Mouse (Mus musculus): ENCODE results near the gene Dlg4. TPM values are rescaled to one million over a fixed set of nuclear protein-coding genes. Genes with fewer than 3 reads are reported as not detected.

The Dlg4 gene
- polyA plus RNA-seq, 1 experiment from 2014 or later = 13.2 TPM

- H3K4me3 ChIP-seq (ENCODE audit: low read length) = no peak overlapping the region
- no peaks in the 10 kb centered on the region for H3K9me3 ChIP-seq (ENCODE audit: control insufficient read depth, low read length)
- no peak for ATAC-seq (ENCODE audit: low FRiP score, low TSS enrichment)
- 0 out of 2 replicates have a peak overlapping the region, but pooled peaks have one; percentile 77 for H3K27ac ChIP-seq (ENCODE audit: low read depth, low read length)
- 37% methylated on average over 11 of the region's 11 CpGs for WGBS
- peak overlapping the region; percentile 43; the same call in 1 of the 2 replicates for H3K4me2 ChIP-seq (replicated peaks; ENCODE audit: low read depth, low read length)
- H3K27me3 ChIP-seq (ENCODE audit: control insufficient read depth, insufficient read depth, low read length) = no peaks in the 10 kb centered on the region
- peaks cover 30% of the 10 kb centered on the region for H3K36me3 ChIP-seq (ENCODE audit: control insufficient read depth, insufficient read depth, low read length)
- peaks cover 48% of the 10 kb centered on the region for H3K4me1 ChIP-seq (ENCODE audit: control insufficient read depth, insufficient read depth, low read length)
- H3K9ac ChIP-seq (ENCODE audit: low read depth, low read length) = no peak overlapping the region
Measured at GRCm38 (mm10) chr11:70029829-70030550, 13.2 kb downstream of the Dlg4 start.

GRCm38 (mm10) chr11:70030651-70031320 lies 14.0 kb downstream of the Dlg4 start:
- H3K36me3 ChIP-seq (ENCODE audit: control insufficient read depth, insufficient read depth, low read length) = peaks cover 30% of the 10 kb centered on the region
- 95% methylated on average over 28 of the region's 28 CpGs for WGBS

GRCm38 (mm10) chr11:70031321-70031670 lies 14.6 kb downstream of the Dlg4 start:
- 96% methylated on average over 11 of the region's 11 CpGs for WGBS

More at GRCm38 (mm10) chr11:70030651-70031320, 14.0 kb downstream of the Dlg4 start:
- Histone ChIP-seq H3K4me1 (ENCODE audit: control insufficient read depth, insufficient read depth, low read length) (peaks cover 44% of the 10 kb centered on the region), H3K27ac (ENCODE audit: low read depth, low read length) (no peak overlapping the region), H3K4me2 (replicated peaks; ENCODE audit: low read depth, low read length) (no peak overlapping the region), H3K9ac (ENCODE audit: low read depth, low read length) (no peak overlapping the region), H3K9me3 (ENCODE audit: control insufficient read depth, low read length) (no peaks in the 10 kb centered on the region), H3K4me3 (ENCODE audit: low read length) (no peak overlapping the region), H3K27me3 (ENCODE audit: control insufficient read depth, insufficient read depth, low read length) (no peaks in the 10 kb centered on the region)
- ATAC-seq (ENCODE audit: low FRiP score, low TSS enrichment) = no peak

GRCm38 (mm10) chr11:70038174-70038573 lies 21.4 kb downstream of the Dlg4 start:
- Histone ChIP-seq H3K27me3 (ENCODE audit: control insufficient read depth, insufficient read depth, low read length) (no peaks in the 10 kb centered on the region), H3K36me3 (ENCODE audit: control insufficient read depth, insufficient read depth, low read length) (peaks cover 26% of the 10 kb centered on the region), H3K27ac (ENCODE audit: low read depth, low read length) (no peak overlapping the region), H3K9ac (ENCODE audit: low read depth, low read length) (no peak overlapping the region), H3K4me3 (ENCODE audit: low read length) (no peak overlapping the region), H3K4me2 (replicated peaks; ENCODE audit: low read depth, low read length) (no peak overlapping the region), H3K9me3 (ENCODE audit: control insufficient read depth, low read length) (no peaks in the 10 kb centered on the region), H3K4me1 (ENCODE audit: control insufficient read depth, insufficient read depth, low read length) (no peaks in the 10 kb centered on the region)
- no peak for ATAC-seq (ENCODE audit: low FRiP score, low TSS enrichment)
- 80% methylated on average over 7 of the region's 7 CpGs for WGBS

More at GRCm38 (mm10) chr11:70031321-70031670, 14.6 kb downstream of the Dlg4 start:
- H3K9me3 ChIP-seq (ENCODE audit: control insufficient read depth, low read length) = no peaks in the 10 kb centered on the region
- no peak overlapping the region for H3K9ac ChIP-seq (ENCODE audit: low read depth, low read length)
- H3K36me3 ChIP-seq (ENCODE audit: control insufficient read depth, insufficient read depth, low read length) = peaks cover 30% of the 10 kb centered on the region
- H3K4me3 ChIP-seq (ENCODE audit: low read length) = no peak overlapping the region
- H3K27me3 ChIP-seq (ENCODE audit: control insufficient read depth, insufficient read depth, low read length) = no peaks in the 10 kb centered on the region
- no peak overlapping the region for H3K4me2 ChIP-seq (replicated peaks; ENCODE audit: low read depth, low read length)
- peaks cover 39% of the 10 kb centered on the region for H3K4me1 ChIP-seq (ENCODE audit: control insufficient read depth, insufficient read depth, low read length)
- H3K27ac ChIP-seq (ENCODE audit: low read depth, low read length) = no peak overlapping the region
- ATAC-seq (ENCODE audit: low FRiP score, low TSS enrichment) = no peak

GRCm38 (mm10) chr11:70039631-70040030 lies 22.9 kb downstream of the Dlg4 start:
- Histone ChIP-seq H3K27ac (ENCODE audit: low read depth, low read length) (no peak overlapping the region), H3K4me3 (ENCODE audit: low read length) (no peak overlapping the region), H3K9me3 (ENCODE audit: control insufficient read depth, low read length) (no peaks in the 10 kb centered on the region), H3K4me2 (replicated peaks; ENCODE audit: low read depth, low read length) (no peak overlapping the region), H3K27me3 (ENCODE audit: control insufficient read depth, insufficient read depth, low read length) (no peaks in the 10 kb centered on the region), H3K9ac (ENCODE audit: low read depth, low read length) (no peak overlapping the region), H3K36me3 (ENCODE audit: control insufficient read depth, insufficient read depth, low read length) (peaks cover 39% of the 10 kb centered on the region), H3K4me1 (ENCODE audit: control insufficient read depth, insufficient read depth, low read length) (no peaks in the 10 kb centered on the region)
- ATAC-seq (ENCODE audit: low FRiP score, low TSS enrichment) = no peak
- WGBS = 88% methylated on average over 10 of the region's 10 CpGs

- ATAC-seq (ENCODE audit: low FRiP score, low TSS enrichment) = no peak
- Histone ChIP-seq H3K4me1 (ENCODE audit: control insufficient read depth, insufficient read depth, low read length) (no peaks in the 10 kb centered on the region), H3K4me2 (replicated peaks; ENCODE audit: low read depth, low read length) (no peak overlapping the region), H3K36me3 (ENCODE audit: control insufficient read depth, insufficient read depth, low read length) (peaks cover 41% of the 10 kb centered on the region), H3K9ac (ENCODE audit: low read depth, low read length) (no peak overlapping the region), H3K27ac (ENCODE audit: low read depth, low read length) (no peak overlapping the region), H3K27me3 (ENCODE audit: control insufficient read depth, insufficient read depth, low read length) (no peaks in the 10 kb centered on the region), H3K9me3 (ENCODE audit: control insufficient read depth, low read length) (no peaks in the 10 kb centered on the region), H3K4me3 (ENCODE audit: low read length) (no peak overlapping the region)
- 89% methylated on average over 7 of the region's 7 CpGs for WGBS
Measured at GRCm38 (mm10) chr11:70040184-70040583, 23.4 kb downstream of the Dlg4 start.

GRCm38 (mm10) chr11:70042309-70043085 lies 25.8 kb downstream of the Dlg4 start:
- Histone ChIP-seq H3K36me3 (ENCODE audit: control insufficient read depth, insufficient read depth, low read length) (peaks cover 44% of the 10 kb centered on the region), H3K9me3 (ENCODE audit: control insufficient read depth, low read length) (no peaks in the 10 kb centered on the region), H3K4me2 (replicated peaks; ENCODE audit: low read depth, low read length) (no peak overlapping the region), H3K9ac (ENCODE audit: low read depth, low read length) (no peak overlapping the region), H3K4me3 (ENCODE audit: low read length) (no peak overlapping the region), H3K27me3 (ENCODE audit: control insufficient read depth, insufficient read depth, low read length) (no peaks in the 10 kb centered on the region), H3K27ac (ENCODE audit: low read depth, low read length) (no peak overlapping the region), H3K4me1 (ENCODE audit: control insufficient read depth, insufficient read depth, low read length) (no peaks in the 10 kb centered on the region)
- WGBS = 89% methylated on average over 23 of the region's 23 CpGs
- ATAC-seq (ENCODE audit: low FRiP score, low TSS enrichment) = no peak

- Histone ChIP-seq H3K4me1 (ENCODE audit: control insufficient read depth, insufficient read depth, low read length) (no peaks in the 10 kb centered on the region), H3K27me3 (ENCODE audit: control insufficient read depth, insufficient read depth, low read length) (no peaks in the 10 kb centered on the region), H3K9me3 (ENCODE audit: control insufficient read depth, low read length) (no peaks in the 10 kb centered on the region), H3K36me3 (ENCODE audit: control insufficient read depth, insufficient read depth, low read length) (peaks cover 36% of the 10 kb centered on the region), H3K9ac (ENCODE audit: low read depth, low read length) (no peak overlapping the region), H3K27ac (ENCODE audit: low read depth, low read length) (no peak overlapping the region), H3K4me2 (replicated peaks; ENCODE audit: low read depth, low read length) (no peak overlapping the region), H3K4me3 (ENCODE audit: low read length) (no peak overlapping the region)
- WGBS = 88% methylated on average over 7 of the region's 7 CpGs
- no peak for ATAC-seq (ENCODE audit: low FRiP score, low TSS enrichment)
Measured at GRCm38 (mm10) chr11:70043665-70044064, 26.9 kb downstream of the Dlg4 start.

All from kidney, embryonic 14.5 days (tissue).